Mouse (Mus musculus): Measurements from ENCODE around the gene Tef. TPM values are rescaled to one million over a fixed set of nuclear protein-coding genes. Genes with fewer than 3 reads are reported as not detected.
A peak's percentile ranks its signal among the peaks of the same experiment; 100 is the strongest.

Tef gene
- total and polyA plus RNA-seq, 3 experiments: 46.7 to 127 (median 76.7) TPM

DNA sequence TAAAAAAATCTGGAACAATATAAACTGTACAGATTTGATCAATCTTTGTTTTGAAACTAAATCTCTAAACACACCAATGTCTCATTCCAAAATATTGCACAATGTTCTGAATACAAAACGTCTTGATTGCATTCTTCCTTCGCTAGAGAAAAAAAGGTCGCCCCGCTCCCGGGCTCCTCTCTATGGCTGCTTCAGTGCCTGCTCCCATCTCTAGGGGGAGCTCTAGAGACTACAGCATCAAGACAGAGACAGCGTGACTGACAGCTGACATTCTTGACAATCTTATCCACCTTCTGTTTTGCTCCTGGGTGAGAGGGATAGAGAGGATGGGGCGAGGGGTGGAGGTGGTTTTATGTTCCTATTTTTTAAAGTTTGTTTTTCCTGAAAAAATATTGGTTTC is 46.1 kb downstream of the Tef start:
- H3K9ac ChIP-seq (ENCODE audit: low read depth, low read length): no peak overlapping the region
- WGBS: 16% methylated on average over 7 of the region's 7 CpGs
- H3K36me3 ChIP-seq (ENCODE audit: control insufficient read depth, insufficient read depth, low read length): peaks cover 25% of the 10 kb centered on the region
- H3K79me2 ChIP-seq (replicated peaks; ENCODE audit: control insufficient read depth, insufficient read depth, low read length): peaks cover 5% of the 10 kb centered on the region
- no peaks in the 10 kb centered on the region for H3K27me3 ChIP-seq (ENCODE audit: control insufficient read depth, insufficient read depth, low read length)
- no peak for TF ChIP-seq EP300 (IDR thresholded peaks at IDR 0.05; ENCODE audit: insufficient read depth, low read depth, low read length)
- TF ChIP-seq CTCF (IDR thresholded peaks at IDR 0.05): no peak; the same call in 1 of the 2 replicates
- TF ChIP-seq POLR2A (IDR thresholded peaks at IDR 0.05; ENCODE audit: insufficient read depth, low read depth, low read length): no peak
- no peak overlapping the region for H3K4me3 ChIP-seq
- peak overlapping the region; percentile 52; the same call in 1 of the 2 replicates for H3K27ac ChIP-seq
- peaks cover 15% of the 10 kb centered on the region for H3K4me1 ChIP-seq (ENCODE audit: control insufficient read depth, insufficient read depth, low read length)
- intact Hi-C loops (cut with DNase I): no loop called here
- DNase-seq: peak; percentile 64 to 66

DNA sequence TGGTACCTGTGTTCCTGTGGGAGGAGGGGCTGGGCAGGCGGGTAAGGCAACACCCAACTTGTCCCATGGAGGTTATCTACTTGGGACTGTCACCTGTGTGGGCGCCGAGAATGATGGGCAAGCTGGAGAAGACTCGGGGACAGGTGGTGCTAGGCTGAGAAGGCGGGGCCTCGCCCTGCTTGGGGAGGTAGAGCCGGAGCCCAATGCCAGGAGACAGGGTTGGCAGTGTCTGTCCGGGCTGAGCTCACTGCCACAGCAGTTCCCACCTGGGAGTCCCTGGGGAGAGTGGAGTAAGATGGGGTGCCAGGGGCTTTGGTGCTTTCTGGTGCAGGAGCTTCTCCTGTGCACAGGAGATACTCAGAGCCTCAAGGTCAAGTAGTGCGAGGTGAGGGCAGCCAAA is 46.9 kb downstream of the Tef start:
- H3K4me3 ChIP-seq: no peak overlapping the region
- peak overlapping the region; percentile 56; the same call in 1 of the 2 replicates for H3K27ac ChIP-seq
- no peaks in the 10 kb centered on the region for H3K27me3 ChIP-seq (ENCODE audit: control insufficient read depth, insufficient read depth, low read length)
- H3K79me2 ChIP-seq (replicated peaks; ENCODE audit: control insufficient read depth, insufficient read depth, low read length): peaks cover 5% of the 10 kb centered on the region
- intact Hi-C loops (cut with DNase I): no loop called here
- peak in 1 of 2 experiments; percentile 50 for DNase-seq
- H3K4me1 ChIP-seq (ENCODE audit: control insufficient read depth, insufficient read depth, low read length): peaks cover 18% of the 10 kb centered on the region
- H3K9ac ChIP-seq (ENCODE audit: low read depth, low read length): peak overlapping the region; percentile 26; the same call in 1 of the 2 replicates
- WGBS: 55% methylated on average over 9 of the region's 9 CpGs
- TF ChIP-seq EP300 (IDR thresholded peaks at IDR 0.05; ENCODE audit: insufficient read depth, low read depth, low read length) (0 out of 2 replicates have a peak, but pooled peaks have one; percentile 36), POLR2A (IDR thresholded peaks at IDR 0.05; ENCODE audit: insufficient read depth, low read depth, low read length) (no peak), CTCF (IDR thresholded peaks at IDR 0.05) (no peak)
- H3K36me3 ChIP-seq (ENCODE audit: control insufficient read depth, insufficient read depth, low read length): peaks cover 25% of the 10 kb centered on the region

DNA sequence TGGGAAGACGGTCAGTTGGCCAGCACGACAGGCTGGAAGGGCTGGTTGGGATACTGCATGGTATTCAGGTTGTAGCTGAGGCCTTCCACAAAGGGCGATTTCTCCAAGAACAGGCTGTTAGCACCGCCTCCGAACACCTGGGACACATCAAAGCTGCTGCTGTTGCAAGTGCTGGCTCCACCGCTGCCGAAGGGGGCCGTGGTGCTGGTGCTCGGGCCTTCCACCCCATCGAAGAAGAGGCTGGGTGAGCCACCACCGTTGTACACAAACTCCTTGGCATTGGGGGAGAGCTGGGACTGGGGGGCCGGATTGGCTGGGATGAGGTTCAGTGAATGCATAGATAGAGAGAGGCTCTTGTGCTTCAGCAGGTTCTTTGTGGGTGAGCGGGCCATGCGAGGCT is 48.5 kb downstream of the Tef start:
- TF ChIP-seq POLR2A (IDR thresholded peaks at IDR 0.05; ENCODE audit: insufficient read depth, low read depth, low read length): no peak
- TF ChIP-seq EP300 (IDR thresholded peaks at IDR 0.05; ENCODE audit: insufficient read depth, low read depth, low read length): no peak
- no peak for TF ChIP-seq CTCF (IDR thresholded peaks at IDR 0.05)
- DNase-seq: no peak
- H3K27ac ChIP-seq: peak overlapping the region; percentile 9; the same call in 1 of the 2 replicates
- no peak overlapping the region for H3K4me3 ChIP-seq
- 72% methylated on average over 14 of the region's 14 CpGs for whole genome bisulfite sequencing
- H3K79me2 ChIP-seq (replicated peaks; ENCODE audit: control insufficient read depth, insufficient read depth, low read length): peaks cover 5% of the 10 kb centered on the region
- peaks cover 25% of the 10 kb centered on the region for H3K36me3 ChIP-seq (ENCODE audit: control insufficient read depth, insufficient read depth, low read length)
- intact Hi-C loops (cut with DNase I): no loop called here
- peaks cover 15% of the 10 kb centered on the region for H3K4me1 ChIP-seq (ENCODE audit: control insufficient read depth, insufficient read depth, low read length)
- H3K27me3 ChIP-seq (ENCODE audit: control insufficient read depth, insufficient read depth, low read length): no peaks in the 10 kb centered on the region
- peak overlapping the region; percentile 0; the same call in 1 of the 2 replicates for H3K9ac ChIP-seq (ENCODE audit: low read depth, low read length)

DNA sequence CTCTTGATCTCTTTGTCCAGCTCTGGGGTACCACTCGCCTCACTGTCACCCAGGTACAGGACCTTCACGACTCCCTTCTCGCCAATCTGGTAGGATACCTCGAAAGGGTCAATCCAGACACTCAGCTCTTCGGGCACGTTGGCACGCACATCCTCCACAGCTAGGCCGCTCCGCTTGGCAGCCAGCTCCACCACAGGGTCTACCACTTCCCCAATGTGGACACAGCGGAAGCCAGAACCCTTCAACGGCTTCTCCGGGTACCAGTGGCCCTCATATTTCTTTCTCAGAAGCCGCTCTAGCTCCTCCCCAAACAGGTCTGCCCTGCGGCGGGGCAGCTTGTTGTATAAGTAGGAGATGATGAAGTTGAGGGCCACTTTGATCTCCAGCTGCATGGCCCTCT is 49.2 kb downstream of the Tef start:
- Histone ChIP-seq H3K9ac (ENCODE audit: low read depth, low read length) (no peak overlapping the region), H3K27me3 (ENCODE audit: control insufficient read depth, insufficient read depth, low read length) (no peaks in the 10 kb centered on the region), H3K36me3 (ENCODE audit: control insufficient read depth, insufficient read depth, low read length) (peaks cover 25% of the 10 kb centered on the region), H3K4me1 (ENCODE audit: control insufficient read depth, insufficient read depth, low read length) (peaks cover 12% of the 10 kb centered on the region), H3K27ac (peak overlapping the region; percentile 40; the same call in 1 of the 2 replicates), H3K4me3 (no peak overlapping the region), H3K79me2 (replicated peaks; ENCODE audit: control insufficient read depth, insufficient read depth, low read length) (peaks cover 6% of the 10 kb centered on the region)
- no peak for DNase-seq
- WGBS: 73% methylated on average over 15 of the region's 15 CpGs
- intact Hi-C loops (cut with DNase I): no loop called here
- TF ChIP-seq EP300 (IDR thresholded peaks at IDR 0.05; ENCODE audit: insufficient read depth, low read depth, low read length) (no peak), CTCF (IDR thresholded peaks at IDR 0.05) (no peak), POLR2A (IDR thresholded peaks at IDR 0.05; ENCODE audit: insufficient read depth, low read depth, low read length) (no peak)

DNA sequence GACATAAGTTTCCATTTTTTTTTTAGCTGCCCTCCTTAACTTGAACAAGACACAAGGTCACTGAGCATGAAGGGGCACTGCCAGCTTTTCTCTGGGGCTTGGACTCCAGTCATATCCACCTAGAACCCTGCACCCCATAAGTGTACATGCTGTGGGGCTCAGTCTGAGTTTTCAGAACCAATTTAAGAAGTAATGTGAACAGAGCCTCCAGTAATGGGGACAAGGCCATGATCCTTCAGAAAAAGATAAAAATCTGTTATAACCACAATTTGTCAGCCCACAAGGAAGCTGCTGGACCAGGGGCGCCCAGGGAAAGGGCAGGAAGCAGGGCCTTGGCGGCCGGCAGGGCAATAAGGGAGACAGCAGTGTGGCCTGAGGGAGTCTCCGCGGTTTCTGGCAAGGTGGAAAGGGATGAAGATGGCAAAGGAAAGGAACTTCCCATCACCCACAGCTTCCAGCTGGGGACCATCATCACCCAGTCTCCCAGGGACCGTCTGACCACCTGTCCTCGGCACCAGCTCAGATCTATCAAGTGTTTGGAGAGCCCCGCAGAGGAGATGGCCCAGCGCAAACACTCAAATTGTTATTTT is 50.3 kb downstream of the Tef start:
- H3K27ac ChIP-seq: peak overlapping the region; percentile 40
- no peaks in the 10 kb centered on the region for H3K27me3 ChIP-seq (ENCODE audit: control insufficient read depth, insufficient read depth, low read length)
- H3K4me1 ChIP-seq (ENCODE audit: control insufficient read depth, insufficient read depth, low read length): peaks cover 12% of the 10 kb centered on the region
- H3K79me2 ChIP-seq (replicated peaks; ENCODE audit: control insufficient read depth, insufficient read depth, low read length): peaks cover 6% of the 10 kb centered on the region
- no peak for DNase-seq
- WGBS: 60% methylated on average over 9 of the region's 9 CpGs
- no peak overlapping the region for H3K4me3 ChIP-seq
- H3K9ac ChIP-seq (ENCODE audit: low read depth, low read length): no peak overlapping the region
- TF ChIP-seq EP300 (IDR thresholded peaks at IDR 0.05; ENCODE audit: insufficient read depth, low read depth, low read length): no peak
- TF ChIP-seq POLR2A (IDR thresholded peaks at IDR 0.05; ENCODE audit: insufficient read depth, low read depth, low read length): no peak
- no peak for TF ChIP-seq CTCF (IDR thresholded peaks at IDR 0.05)
- intact Hi-C loops (cut with DNase I): no loop called here
- peaks cover 25% of the 10 kb centered on the region for H3K36me3 ChIP-seq (ENCODE audit: control insufficient read depth, insufficient read depth, low read length)

DNA sequence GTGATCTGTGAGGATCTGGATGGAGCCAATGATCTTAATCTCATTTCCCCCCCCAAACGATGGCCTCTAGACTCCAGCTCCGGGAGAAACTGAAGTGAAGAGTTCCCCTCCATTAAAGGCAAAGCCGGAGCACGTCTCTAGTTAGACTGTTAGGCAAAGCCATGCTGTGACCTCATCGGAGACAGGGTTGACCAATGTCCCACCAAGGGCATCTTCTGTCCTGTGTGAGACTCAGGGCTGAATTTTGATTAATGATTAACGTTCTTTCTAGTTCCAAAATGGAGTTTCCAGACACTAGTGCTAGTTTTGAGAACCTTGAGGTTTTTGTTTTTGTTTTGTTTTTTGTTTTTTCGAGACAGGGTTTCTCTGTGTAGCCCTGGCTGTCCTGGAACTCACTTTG is 50.9 kb downstream of the Tef start:
- TF ChIP-seq POLR2A (IDR thresholded peaks at IDR 0.05; ENCODE audit: insufficient read depth, low read depth, low read length): no peak
- no peak for TF ChIP-seq CTCF (IDR thresholded peaks at IDR 0.05)
- 0 out of 2 replicates have a peak, but pooled peaks have one; percentile 33 for TF ChIP-seq EP300 (IDR thresholded peaks at IDR 0.05; ENCODE audit: insufficient read depth, low read depth, low read length)
- no peaks in the 10 kb centered on the region for H3K27me3 ChIP-seq (ENCODE audit: control insufficient read depth, insufficient read depth, low read length)
- H3K4me1 ChIP-seq (ENCODE audit: control insufficient read depth, insufficient read depth, low read length): peaks cover 12% of the 10 kb centered on the region
- peaks cover 8% of the 10 kb centered on the region for H3K79me2 ChIP-seq (replicated peaks; ENCODE audit: control insufficient read depth, insufficient read depth, low read length)
- 47% methylated on average over 7 of the region's 7 CpGs for WGBS
- no peak for DNase-seq
- intact Hi-C loops (cut with DNase I): no loop called here
- H3K4me3 ChIP-seq: no peak overlapping the region; the same call in 1 of the 2 replicates
- peak overlapping the region; percentile 40 for H3K27ac ChIP-seq
- peaks cover 21% of the 10 kb centered on the region for H3K36me3 ChIP-seq (ENCODE audit: control insufficient read depth, insufficient read depth, low read length)
- no peak overlapping the region for H3K9ac ChIP-seq (ENCODE audit: low read depth, low read length)
